Mouse (Mus musculus) naive thymus-derived CD4-positive, alpha-beta T cell, adult 5 months (primary cell): Measurements from ENCODE around the gene Slc13a3. TPM values are rescaled to one million over a fixed set of nuclear protein-coding genes. Genes with fewer than 3 reads are reported as not detected.

Experiments
- polyA plus RNA-seq: library from polyadenylated mRNA; unstranded; fragments of 100-300 nt; shearing (Covaris generic); gene quantifications from one replicate; pipeline ENCODE4 v1.2.1, GENCODE M21; 2017

Slc13a3 gene
- not detected for polyA plus RNA-seq

GRCm38 (mm10) chr2:165473003-165473402 lies at the start of gene Slc13a3:
TSS of gene Slc13a3 (minus strand) at chr2:165473230.

GRCm38 (mm10) chr2:165503259-165504203 lies 30.5 kb upstream of the Slc13a3 start, which contains the start of gene Slc2a10:
TSS of gene Slc2a10 (plus strand) at chr2:165503787.

GRCm38 (mm10) chr2:165492648-165493553 lies 19.9 kb upstream of the Slc13a3 start, which contains the start of gene Trp53rka:
TSS of gene Trp53rka (minus strand) at chr2:165493324.

GRCm38 (mm10) chr2:165387844-165388495 lies 85.1 kb downstream of the Slc13a3 start, which contains the start of gene Zfp334:
TSS of gene Zfp334 (minus strand) at chr2:165388259.

GRCm38 (mm10) chr2:165368496-165368895 lies 104.5 kb downstream of the Slc13a3 start, which contains the start of gene Zfp663:
TSS of gene Zfp663 (minus strand) at chr2:165368729.

Other genes starting within 250 kb of the Slc13a3 start
- gene Cdh22, start 238.4 kb downstream of the Slc13a3 start, polyA plus RNA-seq, result not detected
- 32.5 TPM for gene Slc35c2, start 185.4 kb downstream of the Slc13a3 start, polyA plus RNA-seq
- 41.0 TPM for gene Elmo2, start 146.8 kb downstream of the Slc13a3 start, polyA plus RNA-seq
- not detected for gene Zfp663, start 104.5 kb downstream of the Slc13a3 start, polyA plus RNA-seq
- not detected for gene Zfp334, start 85.0 kb downstream of the Slc13a3 start, polyA plus RNA-seq
- gene Ocstamp, start 72.8 kb downstream of the Slc13a3 start, polyA plus RNA-seq, result not detected
- gene Trp53rka, start 20.1 kb upstream of the Slc13a3 start, polyA plus RNA-seq, result 26.1 TPM
- gene Slc2a10, start 30.6 kb upstream of the Slc13a3 start, polyA plus RNA-seq, result not detected
- 28.1 TPM for gene Eya2, start 121.8 kb upstream of the Slc13a3 start, polyA plus RNA-seq